Mouse (Mus musculus) Patski (cell line): ENCODE measurements around the gene B3gnt4. TPM values are rescaled to one million over a fixed set of nuclear protein-coding genes. Genes with fewer than 3 reads are reported as not detected.

Experiments
- ATAC-seq: fragments of 100-300 bp; one replicate; pipeline ENCODE4 v1.8.0; 2021
- CTCF ChIA-PET: fragments of 350-600 bp; sonication (Branson Sonifier 250); formaldehyde crosslinking; loops from one replicate; lab custom pipeline; 2022; ENCODE audit warnings: inconsistent platforms; lab: Charles Lee
- POLR2A ChIA-PET: fragments of 350-600 bp; sonication (Branson Sonifier 250); formaldehyde crosslinking; loops from one replicate; lab custom pipeline; 2022; ENCODE audit warnings: antibody characterized with exemption, inconsistent platforms; lab: Charles Lee
- DNase-seq: peaks from one replicate; pipeline ENCODE4 v3.0.0-alpha.2; 2011; ENCODE audit warnings: low read depth, low spot score
- H3K27me3 ChIP-seq: fragments of 371-371 bp; one replicate; pipeline ENCODE4 v1.5.1; 2021
- CTCF ChIP-seq: fragments of 100-300 bp; IDR thresholded peaks from one replicate; pipeline ENCODE4 v1.5.1; 2021
- in situ Hi-C: fragments of 300-500 bp; cut with MboI; formaldehyde crosslinking; loops from 3 replicates; pipeline ENCODE4 v1.11.1; 2018; ENCODE audit warnings: low pct_unique_long_range_greater_than_20kb, mixed read lengths
- polyA plus RNA-seq: library from polyadenylated mRNA; unstranded; gene quantifications from one replicate; pipeline ENCODE4 v1.2.3, GENCODE M21; 2021

B3gnt4 gene
- polyA plus RNA-seq, 1 experiment from 2014 or later: 0.22 TPM

DNA sequence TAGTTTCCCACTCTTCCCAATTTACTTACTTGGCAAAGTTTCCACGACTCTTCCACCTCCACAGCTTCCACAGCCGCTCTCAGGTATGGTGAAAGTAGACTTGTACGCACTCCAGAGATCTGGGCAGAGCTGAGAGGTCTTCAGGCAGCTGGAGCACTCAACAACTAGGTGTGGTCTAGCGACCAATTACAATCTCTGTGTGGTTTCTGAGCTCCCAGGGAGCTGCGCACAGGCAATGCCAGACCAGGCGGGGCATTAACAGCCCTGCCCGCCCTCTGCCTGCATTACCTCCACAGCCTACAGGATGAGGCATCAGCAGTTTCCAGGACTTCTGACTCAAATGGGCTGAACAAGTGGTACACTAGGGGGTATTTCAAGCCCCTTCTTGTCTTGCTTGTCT is 15.0 kb downstream of the B3gnt4 start, which contains the start of gene Gm49027:
Gm49027 (minus strand) TSS at position 208 of the 400 bp plus-strand sequence.
- ATAC-seq (no peak), DNase-seq (no peak)
- no peaks in the 10 kb centered on the region for H3K27me3 ChIP-seq
- ChIA-PET POLR2A (no interaction called here), CTCF (interaction anchor here (1.0 kb wide), 1 partner anchor 8 kb away, joined by 3 read pairs; no protein-coding TSS in a partner anchor)
- in situ Hi-C loops: no loop called here
- no peak for TF ChIP-seq CTCF

DNA sequence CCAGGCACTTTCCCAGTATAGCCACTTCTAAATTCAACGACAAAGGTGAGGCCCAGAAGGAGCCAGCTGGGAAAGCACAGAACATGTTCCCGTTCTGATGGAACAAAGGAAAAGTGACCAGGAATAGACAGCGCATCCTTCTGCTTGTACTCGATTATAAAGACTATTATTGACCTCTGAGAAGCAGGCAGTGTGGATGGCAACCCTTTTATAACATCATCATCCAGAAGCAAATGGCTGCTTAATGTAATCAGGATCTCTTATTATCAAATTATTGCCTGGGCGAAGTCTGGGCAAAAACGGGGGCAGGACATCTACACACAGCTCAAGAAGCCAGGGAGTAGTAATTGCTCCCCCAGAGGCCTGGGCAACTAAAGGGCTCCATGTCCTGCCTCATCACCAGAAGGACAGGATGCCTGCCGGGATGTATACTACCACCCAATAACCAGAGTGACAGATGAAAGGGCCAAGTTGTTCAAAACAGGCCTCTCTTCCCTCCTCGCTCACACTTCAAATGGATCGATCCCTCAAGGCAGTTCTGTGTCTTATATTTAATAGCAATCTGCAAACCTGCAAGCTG is 15.7 kb downstream of the B3gnt4 start:
- no peak for DNase-seq
- ChIA-PET CTCF (interaction anchor here (1.0 kb wide), 1 partner anchor 9 kb away, joined by 3 read pairs; no protein-coding TSS in a partner anchor), POLR2A (no interaction called here)
- in situ Hi-C loops: no loop called here
- no peak for TF ChIP-seq CTCF
- ATAC-seq: no peak
- no peaks in the 10 kb centered on the region for H3K27me3 ChIP-seq

DNA sequence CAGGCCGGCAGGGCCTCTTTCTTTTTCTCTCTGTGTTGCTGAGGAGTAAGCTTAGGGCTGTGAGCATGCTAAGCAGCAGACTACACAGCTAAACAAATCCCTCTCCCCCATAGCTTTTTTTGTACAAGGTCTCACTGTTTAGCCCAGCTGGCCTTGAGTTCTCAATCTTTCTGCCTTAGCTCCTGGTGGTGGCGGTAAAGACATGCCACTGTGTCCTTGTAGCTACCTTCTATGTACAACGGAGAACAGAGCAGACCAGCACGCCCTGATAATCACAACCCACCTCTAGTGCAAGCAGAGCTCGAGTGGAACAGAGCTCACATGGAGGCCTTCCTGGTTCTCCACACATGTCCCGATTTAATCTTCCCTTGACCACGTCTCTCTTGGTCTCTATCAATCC is 18.4 kb downstream of the B3gnt4 start:
- CTCF ChIA-PET: no interaction called here
- POLR2A ChIA-PET: no interaction called here
- H3K27me3 ChIP-seq: no peaks in the 10 kb centered on the region
- no peak for TF ChIP-seq CTCF
- in situ Hi-C loops: no loop called here
- no peak for DNase-seq
- ATAC-seq: no peak

DNA sequence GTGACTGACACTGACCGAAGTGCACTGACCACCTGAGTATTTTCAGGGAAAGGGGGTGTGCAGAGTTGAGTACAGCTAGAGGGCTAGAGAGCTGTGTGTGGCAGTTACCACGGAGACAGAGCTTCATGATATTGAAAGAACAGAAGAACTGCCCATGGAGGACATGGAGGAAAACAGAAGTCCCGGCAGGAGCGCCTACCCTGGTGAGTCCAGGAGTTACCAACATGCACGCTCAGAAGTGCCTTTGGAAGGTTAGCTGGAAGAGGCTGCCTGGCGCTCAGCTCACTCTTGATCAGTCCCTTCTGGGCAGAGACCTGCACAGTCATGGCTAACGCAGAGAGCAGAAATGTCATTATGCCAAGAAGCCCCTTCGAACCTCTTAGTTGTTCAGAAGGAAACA is 19.8 kb downstream of the B3gnt4 start:
- ChIA-PET CTCF (interaction anchor here (0.8 to 1.7 kb wide), 3 partner anchors 13 to 85 kb away, joined by 3 to 5 read pairs (median 4); no protein-coding TSS in a partner anchor), POLR2A (interaction anchor here (0.5 kb wide), 2 partner anchors 11 to 507 kb away, joined by 3 to 5 read pairs; no protein-coding TSS in a partner anchor)
- in situ Hi-C loops: no loop called here
- no peak for ATAC-seq
- TF ChIP-seq CTCF: no peak
- no peaks in the 10 kb centered on the region for H3K27me3 ChIP-seq
- no peak for DNase-seq

- no peak for ATAC-seq
- in situ Hi-C loops: no loop called here
- CTCF ChIA-PET: no interaction called here
- TF ChIP-seq CTCF: no peak
- no peak for DNase-seq
- POLR2A ChIA-PET: no interaction called here
- no peaks in the 10 kb centered on the region for H3K27me3 ChIP-seq
These were observed 23.5 kb downstream of the B3gnt4 start for GRCm38 (mm10) chr5:123533801-123534200.

GRCm38 (mm10) chr5:123555693-123556092 is 45.4 kb downstream of the B3gnt4 start:
- in situ Hi-C loops: no loop called here
- CTCF ChIA-PET: interaction anchor here (0.9 kb wide), 1 partner anchor 25 kb away, joined by 4 read pairs; no protein-coding TSS in a partner anchor

GRCm38 (mm10) chr5:123556451-123556850 is 46.2 kb downstream of the B3gnt4 start:
- POLR2A ChIA-PET: no interaction called here
- in situ Hi-C loops: no loop called here
- DNase-seq (no peak), ATAC-seq (no peak)
- H3K27me3 ChIP-seq: no peaks in the 10 kb centered on the region
- TF ChIP-seq CTCF: no peak
- CTCF ChIA-PET: interaction anchor here (0.9 kb wide), 1 partner anchor 26 kb away, joined by 4 read pairs; no protein-coding TSS in a partner anchor

More at GRCm38 (mm10) chr5:123555693-123556092, 45.4 kb downstream of the B3gnt4 start:
- ATAC-seq: no peak
- POLR2A ChIA-PET: no interaction called here
- TF ChIP-seq CTCF: no peak
- no peak for DNase-seq
- no peaks in the 10 kb centered on the region for H3K27me3 ChIP-seq

DNA sequence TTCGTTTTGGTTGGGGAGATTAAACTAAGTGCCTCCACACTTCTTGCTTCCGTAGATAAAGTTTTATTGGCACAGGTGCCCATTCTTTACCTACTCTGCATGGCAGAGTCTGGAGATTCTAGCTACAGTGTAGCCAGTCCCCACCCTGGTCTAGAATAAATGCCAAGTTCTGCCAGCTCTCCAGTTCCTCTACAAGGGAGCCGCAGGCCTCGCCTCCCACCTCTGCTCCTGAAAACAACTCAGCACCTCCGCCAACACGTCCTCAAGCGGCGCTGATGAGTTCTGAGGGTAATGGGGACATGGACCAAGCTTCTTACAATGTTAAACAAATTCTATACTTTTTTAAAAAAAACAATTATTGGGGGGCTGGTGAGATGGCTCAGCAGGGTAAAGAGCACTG is 49.3 kb downstream of the B3gnt4 start:
- TF ChIP-seq CTCF: no peak
- CTCF ChIA-PET: no interaction called here
- H3K27me3 ChIP-seq: no peaks in the 10 kb centered on the region
- ATAC-seq: no peak
- no peak for DNase-seq
- POLR2A ChIA-PET: interaction anchor here (0.5 kb wide), 1 partner anchor 938 kb away, joined by 5 read pairs; no protein-coding TSS in a partner anchor
- in situ Hi-C loops: no loop called here

GRCm38 (mm10) chr5:123561128-123561527 is 50.9 kb downstream of the B3gnt4 start:
- DNase-seq (no peak), ATAC-seq (no peak)
- ChIA-PET POLR2A (interaction anchor here (0.8 kb wide), 1 partner anchor 50 kb away, joined by 5 read pairs; no protein-coding TSS in a partner anchor), CTCF (no interaction called here)
- in situ Hi-C loops: no loop called here
- H3K27me3 ChIP-seq: no peaks in the 10 kb centered on the region
- TF ChIP-seq CTCF: no peak

Other genes with a start within 250 kb of the B3gnt4 start
- 19.3 TPM for gene Bcl7a, start 166.6 kb upstream of the B3gnt4 start, polyA plus RNA-seq
- gene Mlxip, start 115.7 kb upstream of the B3gnt4 start, polyA plus RNA-seq: 20.1 TPM
- not detected for gene Lrrc43, start 21.2 kb upstream of the B3gnt4 start, polyA plus RNA-seq
- gene Il31, start 21.0 kb upstream of the B3gnt4 start, polyA plus RNA-seq: not detected
- 58.4 TPM for gene Diablo, start 13.7 kb downstream of the B3gnt4 start, polyA plus RNA-seq
- 0.37 TPM for gene Gm49027, start 15.0 kb downstream of the B3gnt4 start, polyA plus RNA-seq
- 30.9 TPM for gene Vps33a, start 62.6 kb downstream of the B3gnt4 start, polyA plus RNA-seq
- gene Clip1, start 174.2 kb downstream of the B3gnt4 start, polyA plus RNA-seq: 51.3 TPM
- 75.4 TPM for gene Zcchc8, start 210.6 kb downstream of the B3gnt4 start, polyA plus RNA-seq
- gene Rsrc2, start 239.0 kb downstream of the B3gnt4 start, polyA plus RNA-seq: 138 TPM
- 25.5 TPM for gene Kntc1, start 239.3 kb downstream of the B3gnt4 start, polyA plus RNA-seq